Mouse (Mus musculus) gastrocnemius, postnatal 14 days (tissue): ENCODE measurements around the gene Srms. TPM values are rescaled to one million over a fixed set of nuclear protein-coding genes. Genes with fewer than 3 reads are reported as not detected.

Experiments used
- DNase-seq: peaks from one replicate; pipeline ENCODE4 v3.0.0; 2021; ENCODE audit warnings: mixed read lengths
- intact Hi-C: fragments of 180-260 bp; cut with DNase I; formaldehyde crosslinking; loops from one replicate; pipeline ENCODE4 v1.15.1; 2025; ENCODE audit warnings: low total_unique reads
- long read RNA-seq, 2 experiments: library from polyadenylated mRNA; stranded (forward); transcript quantifications; one replicate each; pipeline ENCODE4 v2.0.0; 2021
- total RNA-seq, 2 experiments: library from RNA; stranded (reverse); gene quantifications; 2 replicates each; pipeline ENCODE4 v1.2.3; 2021

The Srms gene
- under 1 TPM; 0.10 to 0.18 TPM for total RNA-seq
- long read RNA-seq, experiment 1, partial matches to known transcripts: 0 of 1 reads
- long read RNA-seq, experiment 1, other reads (novel, unspliced or antisense): 1 of 1 reads
- long read RNA-seq, experiment 2: 0 reads

DNA sequence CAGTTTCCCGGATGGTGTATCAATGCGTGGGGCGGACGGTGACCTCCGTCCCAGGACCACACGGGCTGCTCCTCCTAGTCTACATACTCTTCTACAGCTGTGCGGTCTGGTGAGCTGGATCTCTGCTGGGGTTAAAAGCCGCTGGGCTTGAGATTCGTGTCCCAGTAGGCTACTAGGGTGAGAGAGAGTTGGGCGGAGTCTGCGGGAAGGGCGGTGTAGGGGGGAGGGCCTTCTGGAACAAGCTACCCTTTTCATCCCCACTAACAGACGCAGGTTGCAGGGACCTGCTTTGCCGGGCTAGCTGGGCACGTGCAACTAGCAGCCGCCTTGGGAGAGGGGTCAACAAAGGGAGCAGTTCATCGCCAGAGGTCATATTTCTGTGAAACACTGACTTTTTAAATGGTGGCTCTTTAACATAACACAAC is at the start of gene Srms:
Gene Srms (minus strand): TSS at position 165 of the 425 bp plus-strand sequence.
- DNase-seq: no peak
- intact Hi-C loops: no loop called here

- intact Hi-C loops: no loop called here
- DNase-seq: no peak
These were observed 40.3 kb upstream of the Srms start for GRCm38 (mm10) chr2:181253248-181253647.

DNA sequence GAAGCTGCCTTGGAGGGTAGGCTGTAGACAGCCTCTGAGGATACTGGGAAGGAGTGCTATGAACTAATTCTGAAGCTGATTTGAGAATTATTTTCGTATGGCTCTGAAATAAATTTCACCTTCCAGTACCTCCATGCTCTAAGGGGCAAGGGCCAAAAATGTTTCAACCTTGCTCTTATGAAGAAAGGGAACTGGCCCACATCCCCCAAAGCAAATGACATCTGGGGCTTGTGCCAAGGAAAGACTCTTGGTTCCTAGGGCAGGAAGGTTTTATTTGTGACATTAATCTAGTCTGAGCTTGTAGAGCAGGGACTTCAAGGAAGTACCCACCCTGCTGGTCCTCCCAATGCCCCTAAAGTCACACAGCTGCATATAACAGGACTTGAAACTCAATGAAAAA is 38.9 kb upstream of the Srms start:
- intact Hi-C loops: no loop called here
- no peak for DNase-seq

- intact Hi-C loops: no loop called here
- no peak for DNase-seq
These were observed 36.2 kb upstream of the Srms start for GRCm38 (mm10) chr2:181249217-181249616.

- no peak for DNase-seq
- intact Hi-C loops: no loop called here
These were observed 32.0 kb upstream of the Srms start for GRCm38 (mm10) chr2:181245031-181245430.

DNA sequence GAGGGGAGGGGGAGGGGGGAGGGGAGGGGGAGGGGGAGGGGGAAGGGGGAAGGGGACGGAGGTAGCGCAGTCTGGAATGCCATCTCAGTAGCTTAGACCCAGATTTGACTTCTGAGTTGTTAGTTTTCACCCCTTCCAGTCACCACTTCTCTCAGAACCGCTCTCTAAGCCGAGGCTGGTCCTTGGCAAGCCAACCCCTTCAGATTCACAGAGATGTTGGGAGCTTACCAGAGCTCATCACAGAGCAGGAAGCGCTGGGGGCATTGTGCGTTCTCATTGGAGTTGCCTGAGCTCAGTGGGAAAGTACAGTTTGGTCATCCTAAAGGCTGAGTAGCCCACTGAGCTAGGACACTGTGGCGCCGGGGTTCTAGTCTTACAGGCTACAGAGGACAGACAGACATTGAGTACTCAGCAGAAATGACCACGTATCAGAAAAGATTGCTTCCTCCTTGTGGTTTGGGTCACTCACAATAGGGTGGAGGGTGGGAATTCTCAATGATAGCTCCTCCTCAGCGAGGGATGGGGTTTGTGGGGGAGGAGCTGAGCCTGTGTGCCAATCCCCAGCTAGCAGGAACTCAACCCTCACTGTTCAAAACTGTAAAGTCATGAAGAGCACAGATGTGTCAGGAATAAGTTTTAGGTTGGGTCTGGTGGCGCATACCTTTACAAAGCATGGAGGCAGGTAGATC is 30.9 kb upstream of the Srms start:
- peak; percentile 40 for DNase-seq
- intact Hi-C loops: no loop called here

- intact Hi-C loops: no loop called here
- no peak for DNase-seq
These were observed 29.3 kb upstream of the Srms start for GRCm38 (mm10) chr2:181242314-181242665.

GRCm38 (mm10) chr2:181241602-181242313 is 28.8 kb upstream of the Srms start, which contains the start of gene Helz2:
Gene Helz2 (minus strand): TSS chr2:181242027.
- intact Hi-C loops: no loop called here
- peak; percentile 34 for DNase-seq

GRCm38 (mm10) chr2:181240806-181241440 is 27.9 kb upstream of the Srms start:
- DNase-seq: no peak
- intact Hi-C loops: no loop called here

- no peak for DNase-seq
These were observed 26.3 kb upstream of the Srms start for GRCm38 (mm10) chr2:181239261-181239660.

DNA sequence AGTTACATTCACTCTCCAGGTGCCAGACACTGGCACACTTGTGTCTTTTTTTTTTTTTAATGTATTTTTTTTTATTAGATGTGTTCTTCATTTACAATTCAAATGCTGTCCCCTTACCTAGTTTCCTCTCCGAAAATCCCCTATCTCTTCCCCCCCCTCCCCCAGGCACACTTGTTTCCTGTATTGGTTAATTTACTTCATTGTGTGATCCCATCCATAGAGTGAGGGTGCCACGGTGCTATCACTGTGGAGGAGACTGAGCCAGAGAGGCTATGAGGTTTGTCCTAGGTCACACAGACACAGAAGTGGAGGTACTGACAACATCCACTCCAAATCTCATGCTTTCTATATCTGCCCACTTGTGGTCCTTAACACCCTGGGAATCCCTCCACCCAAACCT is 25.9 kb upstream of the Srms start:
- no peak for DNase-seq
- intact Hi-C loops: no loop called here

More at GRCm38 (mm10) chr2:181239261-181239660, 26.3 kb upstream of the Srms start:
- intact Hi-C loops: no loop called here

- no peak for DNase-seq
- intact Hi-C loops: no loop called here
These were observed 25.2 kb upstream of the Srms start for GRCm38 (mm10) chr2:181238091-181238610.

- intact Hi-C loops: no loop called here
- DNase-seq: no peak
These were observed 24.4 kb upstream of the Srms start for GRCm38 (mm10) chr2:181237251-181238014.

DNA sequence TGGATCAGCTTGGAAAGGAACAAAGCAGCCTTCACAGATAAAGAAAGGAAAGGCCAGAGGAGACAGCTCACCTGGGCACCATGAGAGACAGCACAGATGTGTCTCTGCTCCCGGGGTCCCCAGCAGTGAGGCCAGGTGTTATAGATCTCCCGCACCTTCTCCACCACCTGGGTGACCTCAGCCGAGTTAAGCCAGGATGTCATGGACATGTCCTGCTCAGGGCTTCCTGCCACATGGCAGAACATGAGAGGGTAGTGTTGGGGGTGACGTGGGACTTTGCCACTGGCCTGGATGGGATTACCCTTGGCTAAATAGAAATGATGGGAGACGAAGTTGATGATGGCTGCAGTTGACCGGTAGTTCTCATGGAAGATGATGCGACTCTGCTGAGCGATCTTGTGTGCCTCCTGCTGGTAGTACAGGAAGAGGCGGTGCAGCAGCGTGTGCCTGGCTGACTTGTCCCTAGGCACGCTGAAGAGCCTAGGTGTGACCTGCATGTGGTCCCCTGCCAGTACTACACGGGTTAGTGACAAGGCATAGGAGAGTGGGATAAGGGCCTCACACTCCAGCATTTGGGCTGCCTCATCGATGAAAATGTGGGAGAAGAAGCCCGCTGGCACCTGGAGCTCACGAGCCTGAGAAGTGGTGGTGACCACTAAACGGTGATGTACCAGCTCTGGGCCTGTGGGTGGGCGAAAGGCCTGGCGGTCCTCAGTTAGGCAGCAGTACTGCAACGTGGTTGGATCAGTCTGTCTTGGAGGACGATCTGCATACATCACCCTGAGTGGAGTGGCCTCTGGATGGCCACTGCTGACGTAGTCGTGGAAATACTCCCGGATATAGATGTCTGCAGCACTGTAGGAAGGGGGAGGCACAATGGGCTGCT is 22.9 kb upstream of the Srms start:
- intact Hi-C loops: no loop called here
- DNase-seq: no peak

DNA sequence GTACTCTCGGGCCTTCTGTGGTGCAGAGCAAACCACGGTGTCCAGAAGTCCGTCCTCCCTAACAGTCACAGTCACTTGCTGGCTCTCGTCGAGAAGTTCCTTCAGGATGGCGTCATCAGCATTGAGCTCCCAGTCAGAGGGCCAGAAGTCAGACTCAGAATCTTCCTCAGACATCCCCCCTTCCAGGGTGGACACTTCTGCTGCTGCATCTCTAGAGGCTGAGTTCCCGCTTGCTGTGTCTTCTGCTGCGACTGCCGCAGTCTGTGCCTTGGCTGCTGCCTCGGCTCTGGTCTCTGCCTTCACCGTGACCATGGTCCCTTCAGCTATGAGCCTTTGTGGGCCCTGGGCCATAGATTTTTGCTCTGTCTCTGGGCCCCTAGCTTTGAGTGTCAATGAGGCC is 21.7 kb upstream of the Srms start:
- intact Hi-C loops: no loop called here
- no peak for DNase-seq

DNA sequence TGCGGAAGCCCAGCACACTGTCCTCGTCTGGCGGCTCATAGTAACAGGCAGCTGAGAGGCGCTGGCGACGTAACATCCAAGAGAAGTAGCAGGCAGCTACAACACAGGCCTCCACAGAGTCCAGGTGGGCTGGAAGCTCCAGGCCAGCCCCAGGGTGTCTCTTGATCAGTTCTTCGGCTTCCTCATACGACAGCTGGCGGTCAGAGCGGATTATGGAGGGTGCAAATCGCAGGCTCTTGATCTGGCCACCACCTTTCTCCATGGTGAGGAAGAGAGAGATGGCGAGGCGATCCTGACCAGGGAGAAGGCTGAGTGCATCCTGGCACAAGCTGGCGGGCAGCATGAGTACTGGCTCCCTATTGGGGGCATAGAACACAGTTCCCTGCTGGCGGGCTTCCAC is 20.5 kb upstream of the Srms start:
- intact Hi-C loops: no loop called here
- no peak for DNase-seq

- DNase-seq: no peak
- intact Hi-C loops: no loop called here
These were observed 18.2 kb upstream of the Srms start for GRCm38 (mm10) chr2:181231171-181231570.

DNA sequence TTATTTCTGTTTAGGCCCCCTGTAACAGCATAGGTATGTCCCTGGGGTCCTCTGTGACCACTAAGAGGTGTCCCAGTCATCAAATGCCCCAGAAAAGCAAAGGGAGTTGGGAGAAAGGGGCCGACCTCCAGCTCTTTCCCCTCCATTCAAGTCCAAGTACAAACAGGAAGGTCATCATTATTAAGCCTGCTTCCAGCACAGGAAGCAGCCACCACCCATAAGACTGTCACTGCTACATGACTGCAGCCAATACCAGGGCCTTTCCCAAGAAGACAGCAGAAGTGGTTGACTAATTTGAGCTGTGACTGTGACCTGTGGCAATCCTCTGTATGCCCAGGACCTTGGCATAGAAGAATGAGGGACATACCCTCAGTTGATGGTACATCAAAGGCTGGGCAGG is 15.3 kb upstream of the Srms start:
- DNase-seq: no peak
- intact Hi-C loops: no loop called here

- intact Hi-C loops: no loop called here
- DNase-seq: no peak
These were observed 14.1 kb upstream of the Srms start for GRCm38 (mm10) chr2:181227122-181227521.
